Mouse (Mus musculus) layer of hippocampus, adult 9-10 months (tissue): ENCODE results near the gene Serpina3m.
"Not testable (repeated sequence)": the region's sequence is repeated elsewhere in the genome, so short reads cannot be mapped to it uniquely, and the experiment has no call there.

ENCODE experiments used
- DNase-seq: peaks from one replicate; pipeline ENCODE4 v3.0.0; 2022; ENCODE audit warnings: low spot score

Gene Serpina3m

DNA sequence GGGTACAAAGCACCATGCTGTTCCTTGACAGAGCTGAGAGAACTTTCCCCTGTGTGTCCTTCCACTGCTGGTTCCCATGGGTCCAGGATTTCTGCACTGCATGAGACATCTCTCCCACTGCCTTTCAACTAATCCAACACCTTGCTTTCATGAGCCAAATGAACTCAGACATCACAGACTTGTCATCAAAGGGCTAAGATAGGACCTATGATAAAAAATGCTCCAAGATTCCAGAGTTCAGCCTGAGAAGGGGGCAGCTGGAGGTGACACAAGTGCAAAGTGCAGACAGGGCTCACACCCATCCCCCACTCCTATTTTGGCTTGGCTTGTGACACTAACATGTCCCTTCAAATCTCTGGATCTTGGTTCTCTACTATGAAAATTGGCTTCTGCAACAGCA, 50.2 kb downstream of the Serpina3m start:
- DNase-seq, result no peak

DNA sequence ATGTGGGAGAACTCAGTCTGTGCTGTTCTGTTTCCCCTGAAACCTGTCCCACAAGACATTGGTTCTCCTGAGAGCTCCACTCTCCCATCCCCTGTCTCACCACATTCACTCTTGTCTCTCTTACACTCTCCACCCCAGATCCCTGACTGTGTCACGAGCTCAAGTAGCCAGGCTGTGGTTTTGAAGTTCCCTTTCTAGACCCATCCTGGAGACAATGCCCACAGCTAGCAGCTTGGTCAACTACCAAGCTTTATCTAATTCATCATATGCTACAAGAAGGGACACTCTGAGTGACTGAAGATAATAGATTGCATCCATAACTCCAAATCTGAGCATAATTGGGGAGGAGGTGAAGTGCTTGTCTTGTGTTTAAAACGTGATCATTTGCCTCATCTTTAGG, 52.8 kb downstream of the Serpina3m start:
- not testable (repeated sequence) for DNase-seq

DNA sequence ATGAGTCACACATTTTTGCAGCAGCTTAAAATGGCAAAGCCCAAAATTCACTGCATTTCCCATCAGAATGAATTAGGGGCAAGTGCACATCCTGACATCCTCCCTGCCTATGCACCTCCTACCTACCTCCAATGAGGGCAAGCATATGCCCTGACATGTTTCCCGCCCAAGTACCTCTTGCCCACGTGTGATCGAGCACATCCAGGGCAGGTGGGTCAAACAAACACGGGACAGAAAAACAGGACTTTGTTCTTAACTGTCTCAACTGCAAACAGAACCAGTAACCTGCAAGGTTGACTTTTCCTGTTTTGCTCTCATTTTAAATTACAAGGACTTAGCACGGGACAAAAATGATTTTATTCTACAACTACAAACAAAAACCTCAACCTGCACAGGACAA, 65.7 kb downstream of the Serpina3m start:
- DNase-seq, result no peak

DNA sequence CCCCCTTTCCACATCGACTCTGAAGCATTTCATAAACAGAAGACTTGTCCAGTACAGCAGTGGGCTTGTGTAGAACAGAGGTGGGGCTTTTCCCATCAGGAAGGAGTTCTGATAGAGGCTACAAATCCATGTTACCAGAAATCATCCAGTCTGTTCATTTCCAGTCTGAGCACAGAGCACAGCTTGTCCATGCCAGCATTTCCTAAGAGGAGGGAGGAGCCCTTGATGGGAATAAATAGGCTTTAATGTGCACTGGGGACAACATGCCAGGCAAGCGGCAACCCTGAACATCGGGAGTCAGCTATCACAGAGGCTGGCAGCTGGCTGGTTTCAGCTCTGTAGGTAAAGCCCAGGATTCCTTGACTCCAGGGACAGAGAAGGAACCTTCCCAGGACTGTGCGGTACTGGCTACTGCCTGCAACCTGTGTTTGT, 68.2 kb downstream of the Serpina3m start, which contains the start of gene Serpina3n:
Serpina3n (plus strand) TSS at position 276 of the 432 bp plus-strand sequence.
- peak; percentile 52 for DNase-seq

DNA sequence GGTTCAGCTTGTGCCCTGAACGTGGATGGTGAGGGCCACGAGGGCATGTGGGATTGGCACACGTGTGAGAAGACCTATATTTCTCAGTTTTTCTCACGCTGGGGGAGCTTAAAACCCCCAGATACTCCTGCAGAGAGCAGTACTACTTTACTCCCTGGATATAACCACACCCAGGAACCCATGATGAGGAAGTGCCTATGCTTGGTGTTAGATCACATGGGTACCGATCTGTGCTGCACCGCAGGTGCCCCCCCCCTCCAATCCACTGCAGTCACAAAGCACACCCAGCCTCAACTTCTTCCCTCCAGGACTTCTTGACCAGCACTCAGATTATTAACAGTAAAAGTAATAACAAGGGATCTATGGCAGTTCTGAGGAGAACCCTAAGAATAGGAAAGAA, 74.2 kb downstream of the Serpina3m start:
- no peak for DNase-seq

DNA sequence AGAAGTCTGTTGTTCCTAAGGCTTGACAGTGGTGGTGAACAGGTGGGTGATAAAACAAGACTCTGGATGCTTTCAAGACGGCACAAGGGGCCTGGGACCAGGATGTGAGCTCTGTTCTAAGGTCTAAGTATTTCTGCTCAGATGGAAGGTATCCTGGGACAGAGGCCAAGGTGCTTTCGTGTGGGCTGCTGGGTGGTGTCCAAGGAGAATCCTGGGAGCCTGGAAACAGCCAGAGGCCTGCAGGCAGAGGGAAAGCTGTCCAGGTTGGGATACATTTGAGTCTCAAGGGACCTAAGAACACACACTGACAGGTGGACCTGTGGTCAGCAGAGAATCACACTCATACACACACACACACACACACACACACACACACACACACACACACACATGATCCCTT, 76.3 kb downstream of the Serpina3m start:
- DNase-seq, result no peak

DNA sequence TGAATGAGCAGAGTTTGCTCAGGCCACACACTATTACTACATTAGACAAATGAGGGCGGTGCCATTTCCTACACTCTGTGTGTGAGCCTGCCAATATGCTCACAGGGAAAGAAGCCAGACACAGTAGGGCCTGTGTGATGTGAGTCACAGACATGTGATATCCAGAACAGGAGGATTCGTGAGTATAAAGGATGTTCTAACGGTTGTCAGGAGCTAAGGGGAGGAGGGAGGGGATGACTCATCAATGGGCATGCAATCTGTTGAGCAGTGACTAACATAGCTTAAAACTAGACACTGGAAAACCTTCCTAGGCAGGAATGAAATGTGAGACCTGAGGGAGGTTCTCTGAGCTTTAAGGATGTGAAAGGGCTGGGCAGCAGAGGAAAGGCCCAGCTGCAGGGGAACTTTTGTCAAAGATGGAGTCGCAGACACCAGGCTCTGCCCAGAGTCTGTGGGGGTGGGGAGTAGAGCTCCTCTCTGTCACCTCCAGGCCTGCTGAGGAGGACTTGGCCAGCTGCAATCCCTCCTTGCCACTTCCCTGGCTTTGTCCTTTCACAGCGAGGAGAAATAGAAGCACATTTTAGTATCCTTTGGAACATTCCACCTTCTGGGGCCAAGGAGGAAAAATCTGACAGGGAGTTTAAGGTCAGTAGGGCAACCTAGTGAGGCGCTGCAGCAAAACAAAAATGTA, 77.5 kb downstream of the Serpina3m start:
- peak; percentile 73 for DNase-seq

DNA sequence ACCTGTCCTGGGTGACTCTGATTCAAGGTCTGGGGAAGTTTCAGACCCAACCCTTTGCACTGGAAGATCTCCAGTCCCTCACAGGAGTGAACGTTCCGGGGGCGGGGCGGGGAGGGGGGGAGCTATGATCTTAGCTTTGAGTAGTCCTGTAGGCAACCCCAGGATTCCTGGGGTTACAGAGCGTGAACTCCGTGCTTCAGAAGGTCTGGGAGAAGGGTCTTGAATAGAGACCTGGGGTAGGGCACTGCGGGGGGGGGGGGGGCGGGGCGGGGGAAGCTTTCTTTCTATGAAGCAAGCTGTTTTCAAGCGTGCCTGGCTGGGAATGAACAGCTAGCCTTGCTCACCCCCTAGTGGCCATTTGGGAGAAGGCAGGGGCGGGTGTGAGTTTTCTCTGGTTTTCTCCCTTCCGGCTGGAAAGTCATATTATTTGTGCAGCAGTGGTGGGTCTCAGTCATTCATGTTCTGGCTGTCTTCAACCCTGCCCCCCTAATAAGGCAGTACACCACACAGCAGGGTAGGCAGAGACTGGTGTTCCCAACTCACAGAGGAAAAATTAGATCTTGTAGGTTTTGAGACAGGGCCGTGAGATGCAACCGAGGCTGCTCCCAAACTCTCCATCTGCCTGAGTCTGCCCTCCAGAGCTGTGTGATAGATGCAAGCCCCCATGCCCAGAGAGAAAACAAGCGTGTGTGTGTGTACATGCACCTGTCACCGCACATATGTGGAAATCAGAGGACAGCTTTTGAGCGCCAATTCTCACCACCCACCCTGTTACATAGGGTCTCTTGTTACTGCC, 80.3 kb downstream of the Serpina3m start:
- DNase-seq, result peak; percentile 81

DNA sequence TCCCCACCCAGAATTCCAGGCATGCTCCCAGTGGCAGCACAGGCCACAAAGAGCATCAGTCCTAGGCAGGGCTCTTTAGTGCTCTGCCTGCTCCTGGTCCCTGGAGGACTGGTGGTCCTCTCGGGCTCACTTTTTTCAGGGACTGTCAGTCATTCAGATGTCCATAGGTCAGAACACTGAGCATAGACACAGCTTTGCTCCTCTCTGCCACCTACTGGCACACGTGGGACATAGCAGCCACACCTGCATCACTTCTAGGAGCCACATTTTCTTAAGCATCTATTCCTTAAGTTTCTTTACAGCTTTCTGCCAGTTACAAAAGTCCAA, 80.8 kb downstream of the Serpina3m start:
- DNase-seq, result no peak

DNA sequence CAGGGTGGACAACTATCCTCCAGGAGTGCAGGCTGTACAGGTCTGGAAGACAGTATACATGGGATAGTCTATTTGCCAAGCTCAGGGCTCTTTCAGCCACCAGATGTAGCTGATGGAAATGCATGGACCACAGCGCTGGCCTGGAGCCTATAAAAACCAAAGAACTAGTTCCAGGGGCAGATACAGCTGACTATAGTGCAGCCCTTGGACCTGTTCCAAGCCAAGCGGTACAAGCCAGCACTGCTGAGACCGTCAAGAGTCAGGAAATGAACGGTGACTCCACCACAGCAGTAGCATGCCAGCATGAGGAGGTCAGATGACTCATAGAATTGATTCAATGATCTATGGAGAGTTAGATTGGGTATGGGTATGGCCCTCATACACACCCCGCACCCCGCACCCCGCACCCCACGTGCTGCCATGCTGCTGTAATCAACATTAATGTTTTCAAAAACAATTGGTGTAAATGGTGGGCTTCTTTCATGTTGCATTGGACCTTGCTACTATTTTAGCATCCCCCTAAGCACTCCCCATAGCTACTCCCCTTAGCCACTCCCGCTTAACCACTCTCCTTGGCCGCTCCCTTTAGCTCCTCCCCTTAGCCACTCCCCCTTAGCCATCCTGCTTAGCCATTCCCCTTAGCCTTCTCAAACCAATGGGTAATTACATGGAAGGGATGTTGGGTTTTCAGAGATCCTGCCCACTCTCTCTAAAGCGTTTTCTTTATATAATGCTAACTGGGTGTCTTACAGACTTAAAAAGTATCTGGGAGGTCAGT, 84.5 kb downstream of the Serpina3m start:
- no peak for DNase-seq

DNA sequence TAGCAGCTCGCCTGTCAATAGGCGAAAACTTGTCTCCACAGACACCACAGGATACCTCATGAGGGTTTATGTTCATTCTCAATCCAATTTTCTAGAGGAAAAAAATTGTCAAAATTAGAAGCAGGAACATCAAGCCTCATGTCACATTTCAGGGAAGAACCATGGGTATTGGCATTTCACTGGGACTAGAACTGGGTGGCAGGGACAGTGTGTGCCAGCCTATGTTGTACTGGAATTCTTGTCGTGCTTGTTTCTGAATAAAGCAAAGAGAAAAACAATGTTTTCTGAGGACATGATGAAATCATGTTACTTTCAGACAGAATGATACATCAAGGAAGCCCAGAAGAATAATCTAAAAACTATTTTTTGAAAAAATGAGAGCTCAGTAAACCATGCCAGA, 87.3 kb downstream of the Serpina3m start:
- no peak for DNase-seq

DNA sequence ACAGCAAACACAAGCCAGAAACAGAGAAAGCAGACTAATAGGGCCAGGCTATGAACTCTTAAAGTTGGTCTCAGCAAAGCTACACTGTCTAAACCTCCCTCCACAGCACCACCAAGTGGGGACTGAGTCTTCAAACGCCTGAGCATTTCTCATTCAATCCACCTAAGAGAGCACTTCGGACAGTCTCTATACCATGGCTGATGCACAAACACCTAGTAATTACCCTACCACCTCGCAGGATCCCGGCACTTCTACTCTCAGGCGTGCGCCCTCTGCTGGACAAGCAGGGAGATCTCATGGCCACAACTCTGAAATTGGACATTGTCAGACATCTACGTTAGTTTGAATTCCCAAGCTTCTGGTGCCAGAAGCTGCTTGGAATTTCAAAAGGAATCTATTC, 88.6 kb downstream of the Serpina3m start:
- DNase-seq, result no peak

DNA sequence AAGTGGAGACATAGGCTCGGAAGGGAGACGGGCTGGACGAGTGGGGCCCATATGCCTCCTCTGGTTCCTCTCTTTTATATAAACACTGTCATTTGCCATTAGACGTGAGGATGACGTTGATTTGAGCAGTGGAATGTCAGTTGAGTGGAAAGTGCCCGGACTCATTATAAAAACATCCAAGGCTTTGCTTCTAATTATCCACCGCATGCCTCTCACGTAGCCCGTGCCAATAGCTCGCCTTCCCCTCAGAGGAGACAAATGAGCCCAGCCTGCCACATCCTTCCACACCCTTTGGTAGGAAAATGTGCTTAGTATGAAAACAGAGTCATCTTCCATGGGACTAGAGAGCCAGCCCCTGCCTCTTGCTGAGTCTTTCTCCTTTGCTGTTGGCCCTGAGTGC, 93.1 kb downstream of the Serpina3m start:
- DNase-seq, result no peak

DNA sequence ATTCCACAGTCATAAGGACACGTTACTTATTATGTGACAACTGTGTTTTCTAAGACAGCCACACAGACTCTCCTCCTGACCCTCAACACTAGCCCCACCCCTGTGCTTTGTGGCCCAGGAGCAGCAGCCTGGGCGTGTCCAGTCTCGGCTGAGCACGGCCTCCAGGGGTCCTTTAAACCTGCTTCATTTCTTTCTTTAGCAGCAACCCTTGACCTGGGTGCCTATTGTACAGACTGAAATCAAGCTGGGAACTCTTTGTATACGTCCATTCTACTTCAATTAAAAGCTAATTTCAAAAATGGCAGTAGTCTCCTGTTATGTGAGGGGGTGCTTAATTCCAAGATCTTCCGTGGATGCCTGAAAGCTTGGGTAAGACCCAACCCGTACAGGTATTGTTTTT, 94.9 kb downstream of the Serpina3m start:
- DNase-seq, result no peak

DNA sequence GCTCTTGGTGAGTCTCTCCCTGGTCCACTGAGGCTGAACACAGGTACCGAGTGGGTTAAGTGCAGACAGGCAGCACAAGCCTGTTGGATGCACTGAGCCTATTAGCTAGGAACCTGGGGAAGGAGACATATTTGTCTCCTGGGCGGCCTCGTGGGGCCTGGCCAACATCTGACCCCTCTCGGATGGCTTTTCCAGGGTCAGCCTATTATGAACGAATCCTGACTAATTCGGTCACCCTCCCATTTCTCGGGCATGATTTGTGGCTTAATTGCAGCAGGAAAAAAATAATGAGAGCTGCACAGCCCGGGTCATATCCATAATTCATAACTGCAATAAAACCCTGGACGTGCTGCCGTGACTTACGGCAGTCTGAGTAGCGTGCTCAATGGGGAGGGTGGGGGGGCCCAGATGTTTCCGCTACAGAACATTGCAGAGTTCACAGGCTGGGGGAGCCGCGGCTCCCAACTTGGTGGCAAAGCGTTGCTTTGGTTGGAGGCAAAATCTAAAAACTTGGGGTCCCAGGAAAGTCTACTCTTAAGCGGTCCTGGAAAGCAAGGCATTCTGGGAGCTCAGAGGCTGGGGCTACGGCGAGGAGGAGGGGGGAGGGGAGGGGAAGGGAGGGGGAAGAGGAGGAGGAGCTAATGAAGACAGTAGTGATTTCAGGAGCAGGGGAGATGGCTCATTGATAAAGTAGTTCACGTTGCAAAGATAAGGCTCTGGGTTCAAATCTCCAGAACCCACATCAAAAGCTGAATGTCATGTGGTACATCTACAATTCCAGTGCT, 95.9 kb downstream of the Serpina3m start:
- no peak for DNase-seq

DNA sequence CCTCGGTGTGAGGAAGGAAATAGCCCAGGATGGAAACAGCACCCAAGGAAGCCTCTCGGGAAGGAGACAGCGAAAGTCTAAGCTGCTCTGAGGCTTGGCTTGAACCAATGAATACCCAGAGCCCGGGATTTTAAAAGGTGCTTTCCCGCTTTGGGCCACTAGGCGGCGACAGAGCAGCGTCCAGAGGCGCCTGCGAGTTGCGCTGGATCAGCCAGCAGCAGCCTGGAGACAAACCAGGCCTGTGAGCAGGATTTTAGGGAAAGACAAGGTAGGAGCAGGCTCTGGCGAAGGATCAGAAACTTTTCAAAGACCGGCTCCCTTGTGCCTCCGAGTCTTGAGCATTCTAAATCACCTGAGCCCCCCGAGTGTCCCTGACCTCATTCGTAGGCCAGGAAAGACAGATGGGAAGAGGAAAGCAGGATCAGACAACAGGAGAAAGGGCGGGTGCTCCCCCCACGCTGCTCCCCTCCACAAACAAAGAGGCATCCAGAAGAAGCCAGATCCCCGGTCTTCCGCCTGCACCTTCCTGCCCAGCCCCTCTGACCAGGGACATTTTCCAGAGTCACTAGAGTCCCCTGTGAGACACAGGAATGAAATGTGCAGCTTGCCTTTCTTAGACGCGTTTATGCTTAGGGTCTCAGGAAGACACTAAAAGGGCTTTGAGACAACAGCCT, 101.9 kb downstream of the Serpina3m start:
- DNase-seq, result peak; percentile 84

DNA sequence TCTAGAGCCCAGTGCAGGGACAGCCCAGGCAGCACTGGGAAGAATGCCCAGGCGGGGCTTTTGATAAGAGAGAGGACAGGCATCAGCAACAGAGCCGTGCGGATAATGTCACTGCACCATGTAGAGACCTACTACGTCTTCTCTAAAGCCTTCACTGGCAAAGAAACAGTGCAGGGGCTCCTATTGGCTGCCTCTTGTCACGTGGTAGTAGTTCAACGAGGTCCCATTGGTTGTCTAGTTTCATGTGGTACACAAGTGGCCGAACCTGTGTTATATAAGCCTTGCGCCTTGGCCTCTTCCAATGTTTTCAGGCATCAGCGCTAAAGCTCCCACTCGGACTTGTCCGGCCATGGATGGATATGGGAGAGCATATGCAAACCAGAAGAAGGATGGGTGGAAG, 105.4 kb downstream of the Serpina3m start:
- no peak for DNase-seq
